Mouse (Mus musculus) myocyte (in vitro differentiated cells): ENCODE measurements around the gene Pdia5. TPM values are rescaled to one million over a fixed set of nuclear protein-coding genes. Genes with fewer than 3 reads are reported as not detected.

Experiments
- H3K27me3 ChIP-seq: one replicate; pipeline ENCODE4 v1.6.1; 2011; ENCODE audit not compliant: control insufficient read depth, insufficient read depth, insufficient read length
- H3K36me3 ChIP-seq: one replicate; pipeline ENCODE4 v1.6.1; 2011; ENCODE audit not compliant: control insufficient read depth, insufficient read depth
- H3K4me2 ChIP-seq: one replicate; pipeline ENCODE4 v1.6.1; 2011; ENCODE audit warnings: low read depth, control low read depth
- H3K4me3 ChIP-seq: one replicate; pipeline ENCODE4 v1.5.1; 2011; ENCODE audit warnings: mild to moderate bottlenecking, control low read depth, moderate library complexity
- H3K79me2 ChIP-seq: one replicate; pipeline ENCODE4 v1.6.1; 2011; ENCODE audit not compliant: control insufficient read depth, insufficient read depth
- H3ac ChIP-seq: one replicate; pipeline ENCODE4 v1.6.1; 2011; ENCODE audit not compliant: control insufficient read depth, insufficient read length
- CEBPB ChIP-seq: IDR thresholded peaks from 2 replicates; pipeline ENCODE4 v1.6.1; 2011; ENCODE audit warnings: mild to moderate bottlenecking, moderate library complexity; ENCODE audit not compliant: poor library complexity, insufficient read depth, severe bottlenecking
- E2F4 ChIP-seq: IDR thresholded peaks from one replicate; pipeline ENCODE4 v1.6.1; 2011; ENCODE audit warnings: mild to moderate bottlenecking, control low read depth, moderate library complexity; ENCODE audit not compliant: insufficient read depth
- MAX ChIP-seq: IDR thresholded peaks from one replicate; pipeline ENCODE4 v1.6.1; 2011; ENCODE audit warnings: low read depth, mild to moderate bottlenecking, control low read depth
- MYOD1 ChIP-seq, 3 experiments: IDR thresholded peaks; one replicate each; pipeline ENCODE4 v1.6.1; 2011; ENCODE audit warnings: control low read depth in 2 of 3, low read depth in 2 of 3, mild to moderate bottlenecking in 2 of 3, moderate library complexity in 1 of 3; ENCODE audit not compliant: insufficient read length in 2 of 3, control insufficient read depth in 1 of 3
- MYOG ChIP-seq, 3 experiments: IDR thresholded peaks; one replicate each; pipeline ENCODE4 v1.6.1; 2011; ENCODE audit warnings: control low read depth in 2 of 3, low read depth in 2 of 3, mild to moderate bottlenecking in 2 of 3; ENCODE audit not compliant: insufficient read length in 2 of 3, control insufficient read depth in 1 of 3, insufficient read depth in 1 of 3
- POLR2A ChIP-seq: IDR thresholded peaks from one replicate; pipeline ENCODE4 v1.6.1; 2011; ENCODE audit warnings: low read depth, mild to moderate bottlenecking, control low read depth, moderate library complexity; ENCODE audit not compliant: insufficient read length
- POLR2AphosphoS2 ChIP-seq: IDR thresholded peaks from one replicate; pipeline ENCODE4 v1.6.1; 2011; ENCODE audit warnings: low read depth, control low read depth; ENCODE audit not compliant: insufficient read length
- REST ChIP-seq: IDR thresholded peaks from one replicate; pipeline ENCODE4 v1.6.1; 2011; ENCODE audit warnings: mild to moderate bottlenecking, control low read depth, moderate library complexity; ENCODE audit not compliant: insufficient read depth, insufficient read length
- SRF ChIP-seq: IDR thresholded peaks from one replicate; pipeline ENCODE4 v1.6.1; 2011; ENCODE audit warnings: low read depth; ENCODE audit not compliant: control insufficient read depth, insufficient read length
- TCF12 ChIP-seq: IDR thresholded peaks from one replicate; pipeline ENCODE4 v1.6.1; 2011; ENCODE audit warnings: mild to moderate bottlenecking, control low read depth; ENCODE audit not compliant: poor library complexity, insufficient read depth, severe bottlenecking
- TCF3 ChIP-seq: IDR thresholded peaks from one replicate; pipeline ENCODE4 v1.6.1; 2011; ENCODE audit warnings: low read depth, control low read depth; ENCODE audit not compliant: insufficient read length
- USF1 ChIP-seq: IDR thresholded peaks from one replicate; pipeline ENCODE4 v1.6.1; 2011; ENCODE audit warnings: low read depth, mild to moderate bottlenecking, control low read depth, moderate library complexity
- polyA plus RNA-seq: library from polyadenylated mRNA; unstranded; fragments of >200 nt; fragmentation: generic; extraction: Trizol; gene quantifications from one replicate; pipeline ENCODE4 v1.2.1, GENCODE M21; 2012; ENCODE audit warnings: missing spikeins

Gene Pdia5
- polyA plus RNA-seq, 1 experiment = 16.2 TPM

GRCm38 (mm10) chr16:35441346-35442025 lies 49.2 kb downstream of the Pdia5 start:
- H3K4me2 ChIP-seq = no peak overlapping the region
- no peaks in the 10 kb centered on the region for H3K79me2 ChIP-seq
- H3K27me3 ChIP-seq = no peaks in the 10 kb centered on the region
- no peaks in the 10 kb centered on the region for H3K36me3 ChIP-seq
- H3ac ChIP-seq = no peak overlapping the region
- no peak for TF ChIP-seq TCF3
- TF ChIP-seq POLR2A = no peak
- no peak for TF ChIP-seq MYOD1 (IDR thresholded peaks at IDR 0.05; ENCODE audit: control insufficient read depth in 1 of 3, insufficient read length in 2 of 3, low read depth in 2 of 3)
- TF ChIP-seq USF1 = no peak
- TF ChIP-seq MAX = no peak
- no peak for TF ChIP-seq SRF
- no peak for TF ChIP-seq REST
- TF ChIP-seq TCF12 = no peak
- no peak for TF ChIP-seq CEBPB
- TF ChIP-seq E2F4 = no peak
- no peak for TF ChIP-seq MYOG (IDR thresholded peaks at IDR 0.05; ENCODE audit: control insufficient read depth in 1 of 3, insufficient read depth in 1 of 3, insufficient read length in 2 of 3, low read depth in 2 of 3)
- no peak for TF ChIP-seq POLR2AphosphoS2
- H3K4me3 ChIP-seq = no peak overlapping the region

- Histone ChIP-seq H3K36me3 (no peaks in the 10 kb centered on the region), H3K4me2 (no peak overlapping the region)
These were observed 51.6 kb downstream of the Pdia5 start for GRCm38 (mm10) chr16:35439046-35439445.

GRCm38 (mm10) chr16:35431608-35432007 lies 59.1 kb downstream of the Pdia5 start:
- no peak overlapping the region for H3K4me3 ChIP-seq
- no peak for TF ChIP-seq TCF12
- no peak for TF ChIP-seq MYOG (IDR thresholded peaks at IDR 0.05; ENCODE audit: control insufficient read depth in 1 of 3, insufficient read depth in 1 of 3, insufficient read length in 2 of 3, low read depth in 2 of 3)
- no peak for TF ChIP-seq CEBPB
- TF ChIP-seq MAX = no peak
- no peak for TF ChIP-seq REST
- no peak for TF ChIP-seq USF1
- TF ChIP-seq E2F4 = no peak
- no peak overlapping the region for H3K4me2 ChIP-seq
- H3K27me3 ChIP-seq = no peaks in the 10 kb centered on the region
- H3K36me3 ChIP-seq = no peaks in the 10 kb centered on the region
- H3ac ChIP-seq = no peak overlapping the region
- H3K79me2 ChIP-seq = no peaks in the 10 kb centered on the region

More at GRCm38 (mm10) chr16:35439046-35439445, 51.6 kb downstream of the Pdia5 start:
- H3ac ChIP-seq = no peak overlapping the region
- no peak overlapping the region for H3K4me3 ChIP-seq
- no peaks in the 10 kb centered on the region for H3K27me3 ChIP-seq
- no peak for TF ChIP-seq MYOD1 (IDR thresholded peaks at IDR 0.05; ENCODE audit: control insufficient read depth in 1 of 3, insufficient read length in 2 of 3, low read depth in 2 of 3)
- TF ChIP-seq SRF = no peak
- no peak for TF ChIP-seq TCF3
- TF ChIP-seq POLR2A = no peak
- TF ChIP-seq TCF12 = no peak
- TF ChIP-seq CEBPB = no peak
- TF ChIP-seq MAX = no peak
- H3K79me2 ChIP-seq = no peaks in the 10 kb centered on the region

- H3K79me2 ChIP-seq = no peaks in the 10 kb centered on the region
- H3K36me3 ChIP-seq = no peaks in the 10 kb centered on the region
- no peaks in the 10 kb centered on the region for H3K27me3 ChIP-seq
- no peak overlapping the region for H3ac ChIP-seq
- TF ChIP-seq E2F4 = no peak
- TF ChIP-seq MAX = no peak
- TF ChIP-seq USF1 = no peak
- no peak for TF ChIP-seq REST
- no peak for TF ChIP-seq MYOD1 (IDR thresholded peaks at IDR 0.05; ENCODE audit: control insufficient read depth in 1 of 3, insufficient read length in 2 of 3, low read depth in 2 of 3)
- no peak for TF ChIP-seq CEBPB
- no peak for TF ChIP-seq TCF12
- H3K4me3 ChIP-seq = no peak overlapping the region
- H3K4me2 ChIP-seq = no peak overlapping the region
These were observed 65.7 kb downstream of the Pdia5 start for GRCm38 (mm10) chr16:35424926-35425325.

- no peak for TF ChIP-seq MYOD1 (IDR thresholded peaks at IDR 0.05; ENCODE audit: control insufficient read depth in 1 of 3, insufficient read length in 2 of 3, low read depth in 2 of 3)
- no peak for TF ChIP-seq POLR2A
- no peak for TF ChIP-seq MAX
- TF ChIP-seq MYOG (IDR thresholded peaks at IDR 0.05; ENCODE audit: control insufficient read depth in 1 of 3, insufficient read depth in 1 of 3, insufficient read length in 2 of 3, low read depth in 2 of 3) = no peak
- TF ChIP-seq TCF12 = no peak
- no peak for TF ChIP-seq SRF
- no peak for TF ChIP-seq REST
- TF ChIP-seq CEBPB = no peak
- TF ChIP-seq USF1 = no peak
- no peak overlapping the region for H3ac ChIP-seq
- H3K4me2 ChIP-seq = no peak overlapping the region
- H3K36me3 ChIP-seq = no peaks in the 10 kb centered on the region
- H3K4me3 ChIP-seq = no peak overlapping the region
- H3K79me2 ChIP-seq = no peaks in the 10 kb centered on the region
- no peaks in the 10 kb centered on the region for H3K27me3 ChIP-seq
These were observed 67.2 kb downstream of the Pdia5 start for GRCm38 (mm10) chr16:35423250-35424139.
